Mouse (Mus musculus) thymus, postnatal 36 days (tissue): Measurements from ENCODE around the gene Wwox.

Source experiments
- DNase-seq, 2 experiments: peaks; one replicate each; pipeline ENCODE4 v3.0.0; 2022; ENCODE audit warnings: mixed read lengths in 2 of 2

Wwox gene

GRCm38 (mm10) chr8:114877234-114877633 lies 437.8 kb downstream of the Wwox start:
- peak in 1 of 2 experiments; percentile 52 for DNase-seq

GRCm38 (mm10) chr8:114878449-114879276 lies 439.2 kb downstream of the Wwox start:
- DNase-seq: peak; percentile 52 to 55

- no peak for DNase-seq
Observed at GRCm38 (mm10) chr8:114879277-114879568, 439.8 kb downstream of the Wwox start.

GRCm38 (mm10) chr8:114879678-114880077 lies 440.2 kb downstream of the Wwox start:
- DNase-seq: peak; percentile 49 to 62

GRCm38 (mm10) chr8:114880475-114881135 lies 441.1 kb downstream of the Wwox start:
- peak in 1 of 2 experiments; percentile 44 for DNase-seq

GRCm38 (mm10) chr8:114881891-114882401 lies 442.5 kb downstream of the Wwox start:
- DNase-seq: peak; percentile 66 to 81

- no peak for DNase-seq
Observed at GRCm38 (mm10) chr8:114882504-114882903, 443.0 kb downstream of the Wwox start.

- DNase-seq: no peak
Observed at GRCm38 (mm10) chr8:114882936-114883606, 443.6 kb downstream of the Wwox start.

- peak in 1 of 2 experiments; percentile 49 for DNase-seq
Observed at GRCm38 (mm10) chr8:114883967-114884366, 444.5 kb downstream of the Wwox start.

- DNase-seq: no peak
Observed at GRCm38 (mm10) chr8:114885026-114885592, 445.7 kb downstream of the Wwox start.

GRCm38 (mm10) chr8:114888388-114888787 lies 448.9 kb downstream of the Wwox start:
- no peak for DNase-seq

GRCm38 (mm10) chr8:114889578-114890374 lies 450.3 kb downstream of the Wwox start:
- no peak for DNase-seq

- no peak for DNase-seq
Observed at GRCm38 (mm10) chr8:114890478-114890877, 451.0 kb downstream of the Wwox start.

GRCm38 (mm10) chr8:114891252-114891651 lies 451.8 kb downstream of the Wwox start:
- DNase-seq: no peak

- DNase-seq: no peak
Observed at GRCm38 (mm10) chr8:114897432-114897831, 458.0 kb downstream of the Wwox start.

GRCm38 (mm10) chr8:114899157-114899556 lies 459.7 kb downstream of the Wwox start:
- no peak for DNase-seq

GRCm38 (mm10) chr8:114902584-114902983 lies 463.1 kb downstream of the Wwox start:
- no peak for DNase-seq

- no peak for DNase-seq
Observed at GRCm38 (mm10) chr8:114908086-114908485, 468.6 kb downstream of the Wwox start.

- no peak for DNase-seq
Observed at GRCm38 (mm10) chr8:114908589-114908988, 469.1 kb downstream of the Wwox start.

- no peak for DNase-seq
Observed at GRCm38 (mm10) chr8:114909146-114909545, 469.7 kb downstream of the Wwox start.

GRCm38 (mm10) chr8:114911031-114911580 lies 471.7 kb downstream of the Wwox start:
- no peak for DNase-seq

GRCm38 (mm10) chr8:114923629-114924028 lies 484.2 kb downstream of the Wwox start:
- no peak for DNase-seq
